9 mouse cellular contexts compared by ENCODE assay signal in genomic region chr4:138700184-138700982, GRCm38 (mm10). TPM values are rescaled to one million over a fixed set of nuclear protein-coding genes. Genes with fewer than 3 reads are reported as not detected.
DNase-seq lines count a peak whose midpoint lies in the region; ATAC-seq and TF ChIP-seq lines count a peak whose summit lies in the region.
"Had no signal": no experiment of that assay in that cellular context is flagged by ENCODE, and none has a peak within 500 bp of the region (broad histone marks: within the 10 kb centered on the region; RNA-seq: fewer than 3 reads in every experiment).

No protein-coding gene starts in this region.

- peak; percentile 67 for TF ChIP-seq RAD21 in CH12.LX (IDR thresholded peaks at IDR 0.05; ENCODE audit: low read depth, low read length)

- peaks cover 3% of the 10 kb centered on the region for H3K9me3 ChIP-seq in CH12.LX (replicated peaks; ENCODE audit: low read length)
- H3K9me3 ChIP-seq in forebrain, embryonic 16.5 days (ENCODE audit: control insufficient read depth, low read length): no peaks in the 10 kb centered on the region
- H3K9me3 ChIP-seq: limb, embryonic 12.5 days had no signal

- no peak overlapping the region for H3K9ac ChIP-seq in heart, adult 2 months (ENCODE audit: low read depth, low read length)
- H3K9ac ChIP-seq in CH12.LX (ENCODE audit: insufficient read depth, low read depth): no peak overlapping the region
- no peak overlapping the region for H3K9ac ChIP-seq in forebrain, embryonic 16.5 days (replicated peaks; ENCODE audit: low read depth, low read length)
- H3K9ac ChIP-seq: limb, embryonic 12.5 days had no signal

- ATAC-seq in forebrain, embryonic 16.5 days: peak; percentile 75

- H3K4me2 ChIP-seq in CH12.LX (ENCODE audit: insufficient read depth, low read depth, poor library complexity, severe bottlenecking): no peak overlapping the region
- no peak overlapping the region for H3K4me2 ChIP-seq in forebrain, embryonic 16.5 days (ENCODE audit: low read length)
- H3K4me2 ChIP-seq: limb, embryonic 12.5 days had no signal

- no peaks in the 10 kb centered on the region for H3K4me1 ChIP-seq in heart, adult 2 months (ENCODE audit: control insufficient read depth, insufficient read depth, low read length)
- H3K4me1 ChIP-seq in CH12.LX (ENCODE audit: control insufficient read depth in 1 of 2, insufficient read depth in 2 of 2): no peaks in the 10 kb centered on the region
- peaks cover 13% of the 10 kb centered on the region for H3K4me1 ChIP-seq in forebrain, embryonic 16.5 days (replicated peaks; ENCODE audit: control insufficient read depth, insufficient read depth, low read length)

- no peaks in the 10 kb centered on the region; the same call in 1 of the 2 replicates for H3K27me3 ChIP-seq in heart, adult 2 months (ENCODE audit: control insufficient read depth, insufficient read depth, low read length)
- peaks cover 76% of the 10 kb centered on the region for H3K27me3 ChIP-seq in CH12.LX (replicated peaks)
- H3K27me3 ChIP-seq in forebrain, embryonic 16.5 days (replicated peaks; ENCODE audit: control insufficient read depth, insufficient read depth, low read length): 0 out of 2 replicates have a peak, but pooled peaks cover 8% of the 10 kb centered on the region

- H3K79me2 ChIP-seq in heart, adult 2 months (replicated peaks; ENCODE audit: control insufficient read depth, insufficient read depth, low read length): no peaks in the 10 kb centered on the region
- H3K79me2 ChIP-seq in CH12.LX (replicated peaks; ENCODE audit: control insufficient read depth, extremely low read depth, insufficient read depth, poor library complexity, severe bottlenecking): no peaks in the 10 kb centered on the region

- in situ Hi-C loops in CH12.LX (cut with MboI; ENCODE audit: low pct_ligation_motif_present, low pct_unique_long_range_greater_than_20kb, low sequenced_read_pairs): no loop called here

- dilution Hi-C loops in CH12.LX (cut with MboI; ENCODE audit: extremely low pct_ligation_motif_present, extremely low pct_unique_long_range_greater_than_20kb, low sequenced_read_pairs): no loop called here

- no peak overlapping the region for H3K4me3 ChIP-seq in heart, adult 2 months
- no peak overlapping the region for H3K4me3 ChIP-seq in CH12.LX (replicated peaks in 1 of 3; ENCODE audit: low read depth in 2 of 3, low read length in 2 of 3, poor library complexity in 1 of 3)
- H3K4me3 ChIP-seq in forebrain, embryonic 16.5 days (replicated peaks; ENCODE audit: low read length): no peak overlapping the region
- H3K4me3 ChIP-seq: limb, embryonic 12.5 days had no signal

- TF ChIP-seq POLR2A in heart, adult 2 months (IDR thresholded peaks at IDR 0.05; ENCODE audit: insufficient read depth, low read depth, low read length): no peak
- no peak for TF ChIP-seq POLR2A in CH12.LX (IDR thresholded peaks at IDR 0.05; ENCODE audit: low read depth, low read length)

- intact Hi-C loops in heart, adult 2 months (cut with DNase I): loop anchor here (1.0 kb wide), 1 partner anchor 253 kb away; no protein-coding TSS in a partner anchor
- intact Hi-C loops in heart, postnatal 25 days (cut with DNase I): loop anchor here (1.0 to 2.0 kb wide), 2 partner anchors 196 to 253 kb away; no protein-coding TSS in a partner anchor

- WGBS in heart, adult 2 months: 29% methylated on average over 15 of the region's 15 CpGs
- 26% methylated on average over 15 of the region's 15 CpGs for WGBS in forebrain, embryonic 16.5 days

- H3K36me3 ChIP-seq in heart, adult 2 months (ENCODE audit: control insufficient read depth, insufficient read depth, low read length): no peaks in the 10 kb centered on the region
- H3K36me3 ChIP-seq in CH12.LX (replicated peaks in 1 of 2; ENCODE audit: control insufficient read depth in 1 of 2, insufficient read depth in 1 of 2, low read length in 1 of 2): no peaks in the 10 kb centered on the region
- no peaks in the 10 kb centered on the region for H3K36me3 ChIP-seq in forebrain, embryonic 16.5 days (ENCODE audit: control insufficient read depth, insufficient read depth)
- H3K36me3 ChIP-seq: limb, embryonic 12.5 days had no signal

- TF ChIP-seq CTCF in heart, adult 2 months (IDR thresholded peaks at IDR 0.05): peak; percentile 92
- TF ChIP-seq CTCF in CH12.LX (conservative IDR thresholded peaks at IDR 0.05 in 1 of 2, IDR thresholded peaks at IDR 0.05 in 1 of 2; ENCODE audit: low read depth in 2 of 2, low read length in 2 of 2): peak; percentile 81 to 84

- 0 out of 2 replicates have a peak, but pooled peaks have one; percentile 30 for TF ChIP-seq EP300 in heart, adult 2 months (IDR thresholded peaks at IDR 0.05; ENCODE audit: insufficient read depth, low read depth, low read length)
- TF ChIP-seq EP300 in CH12.LX (IDR thresholded peaks at IDR 0.05; ENCODE audit: low read length): no peak

- DNase-seq in heart, adult 2 months: peak; percentile 23 to 46
- DNase-seq in heart, postnatal 25 days (ENCODE audit: low spot score): no peak
- peak; percentile 35 for DNase-seq in CH12.LX (ENCODE audit: extremely low read depth)
- DNase-seq in cerebellum, adult 11-12 months: peak; percentile 60
- DNase-seq in kidney, postnatal 10 days: peak; percentile 81
- DNase-seq in lung, postnatal 36 days: peak; percentile 74
- peak; percentile 21 for DNase-seq in skeletal muscle tissue, adult 2 months (ENCODE audit: low read depth, low spot score)

- no peak overlapping the region for H3K27ac ChIP-seq in heart, adult 2 months
- H3K27ac ChIP-seq in CH12.LX (ENCODE audit: insufficient read depth, low read depth): no peak overlapping the region
- no peak overlapping the region for H3K27ac ChIP-seq in forebrain, embryonic 16.5 days (ENCODE audit: low read length)
- H3K27ac ChIP-seq: limb, embryonic 12.5 days had no signal

TF ChIP-seq in CH12.LX, 34 proteins besides CTCF, POLR2A, EP300 and RAD21:
- TF ChIP-seq SMC3 (IDR thresholded peaks at IDR 0.05; ENCODE audit: low read depth, low read length): peak; percentile 82
- no peak for TF ChIP-seq HCFC1 (IDR thresholded peaks at IDR 0.05; ENCODE audit: low read depth, low read length)

RNA-seq across cellular contexts. Expression of gene Pla2g2c, which starts 24.2 kb away (rescaled TPM):
- total RNA-seq in heart, adult 2 months (2021): under 1 TPM in 1 of 2 experiments, not detected in 1; 0.14 TPM
- polyA plus RNA-seq in heart, adult 2 months (2012; rRNA removed): 0.76 and 0.98 TPM in 2 replicates
- total RNA-seq in heart, postnatal 25 days (2021): under 1 TPM in 1 of 2 experiments, not detected in 1; 0.17 TPM
- total RNA-seq in CH12.LX (2012; rRNA removed) (not detected in 2 replicates), CH12.LX (2014; rRNA removed) (not detected in 2 replicates)
- polyA plus RNA-seq in CH12.LX (2012; ENCODE audit: insufficient read length, low read depth): not detected in 2 replicates
- not detected in 2 replicates for polyA plus RNA-seq in forebrain, embryonic 16.5 days (2015; fragmentation: Nextera tagmentation; extraction: Ambion mirVana)

RNA-seq across cellular contexts. Expression of gene Ubxn10, which starts 36.6 kb away (rescaled TPM):
- 1 to 10 TPM; 1.6 to 2.7 TPM for total RNA-seq in heart, adult 2 months (2021)
- polyA plus RNA-seq in heart, adult 2 months (2012; rRNA removed): 7.2 and 7.5 TPM in 2 replicates
- 1 to 10 TPM; 1.2 to 1.8 TPM for total RNA-seq in heart, postnatal 25 days (2021)
- total RNA-seq in CH12.LX (2012; rRNA removed) (not detected in 2 replicates), CH12.LX (2014; rRNA removed) (not detected in 2 replicates)
- not detected in 2 replicates for polyA plus RNA-seq in CH12.LX (2012; ENCODE audit: insufficient read length, low read depth)
- polyA plus RNA-seq in forebrain, embryonic 16.5 days (2015; fragmentation: Nextera tagmentation; extraction: Ambion mirVana): 1.3 and 1.9 TPM in 2 replicates

RNA-seq across cellular contexts. Expression of gene Pla2g2f, which starts 57.0 kb away (rescaled TPM):
- total RNA-seq in heart, adult 2 months (2021): under 1 TPM; 0.18 to 0.26 TPM
- polyA plus RNA-seq in heart, adult 2 months (2012; rRNA removed): 0.12 and 0.14 TPM in 2 replicates
- total RNA-seq in heart, postnatal 25 days (2021): under 1 TPM; 0.13 to 0.22 TPM
- total RNA-seq in CH12.LX (2012; rRNA removed) (not detected in 2 replicates), CH12.LX (2014; rRNA removed) (not detected in 2 replicates)
- polyA plus RNA-seq in CH12.LX (2012; ENCODE audit: insufficient read length, low read depth): not detected in 2 replicates
- not detected in 2 replicates for polyA plus RNA-seq in forebrain, embryonic 16.5 days (2015; fragmentation: Nextera tagmentation; extraction: Ambion mirVana)
